Mouse (Mus musculus) limb, embryonic 15.5 days (tissue): ENCODE data around the gene Ptgs1. TPM values are rescaled to one million over a fixed set of nuclear protein-coding genes. Genes with fewer than 3 reads are reported as not detected.

ENCODE experiments used
- ATAC-seq: fragments of 200-750 bp; cut with Nextera tagmentation; 2 replicates; pipeline ENCODE4 v1.8.0; 2017; ENCODE audit warnings: low read depth, moderate TSS enrichment; ENCODE audit not compliant: insufficient number of reproducible peaks, low FRiP score, low TSS enrichment
- H3K27ac ChIP-seq: fragments of 300-500 bp; sonication (generic); 2 replicates; pipeline ENCODE4 v1.5.1; 2015; ENCODE audit warnings: moderate library complexity, mild to moderate bottlenecking, inconsistent platforms
- H3K27me3 ChIP-seq: fragments of 300-500 bp; sonication (generic); 2 replicates; pipeline ENCODE4 v1.6.1; 2015; ENCODE audit warnings: inconsistent platforms
- H3K36me3 ChIP-seq: fragments of 300-500 bp; sonication (generic); 2 replicates; pipeline ENCODE4 v1.6.1; 2015; ENCODE audit warnings: inconsistent platforms
- H3K4me1 ChIP-seq: fragments of 300-500 bp; sonication (generic); 2 replicates; pipeline ENCODE4 v1.6.1; 2015; ENCODE audit warnings: inconsistent platforms
- H3K4me2 ChIP-seq: fragments of 300-500 bp; sonication (generic); 2 replicates; pipeline ENCODE4 v1.6.1; 2015; ENCODE audit warnings: mild to moderate bottlenecking, inconsistent platforms
- H3K4me3 ChIP-seq: fragments of 300-500 bp; sonication (generic); 2 replicates; pipeline ENCODE4 v1.5.1; 2015; ENCODE audit warnings: mild to moderate bottlenecking, inconsistent platforms
- H3K9ac ChIP-seq: fragments of 300-500 bp; sonication (generic); 2 replicates; pipeline ENCODE4 v1.6.1; 2015; ENCODE audit warnings: inconsistent platforms
- H3K9me3 ChIP-seq: fragments of 300-500 bp; sonication (generic); 2 replicates; pipeline ENCODE4 v1.6.1; 2016; ENCODE audit warnings: inconsistent platforms
- WGBS: fragments of 180-500 bp; shearing (Covaris S2); methylation state at CpG from one replicate; pipeline ENCODE4 v1.1.7; 2015; 5-methylcytosine and 5-hydroxymethylcytosine counted together
- polyA plus RNA-seq: library from polyadenylated mRNA; unstranded; fragments of >200 nt; fragmentation: Nextera tagmentation; extraction: Ambion mirVana; gene quantifications from 2 replicates; pipeline ENCODE4 v1.2.1, GENCODE M21; 2015

Ptgs1 gene
- polyA plus RNA-seq, 1 experiment from 2014 or later = 21.8 TPM

- Histone ChIP-seq H3K4me2 (no peak overlapping the region), H3K9me3 (no peaks in the 10 kb centered on the region), H3K4me3 (no peak overlapping the region), H3K36me3 (no peaks in the 10 kb centered on the region), H3K27me3 (peaks cover 8% of the 10 kb centered on the region), H3K4me1 (peaks cover 29% of the 10 kb centered on the region), H3K27ac (0 out of 2 replicates have a peak overlapping the region, but pooled peaks have one; percentile 27), H3K9ac (no peak overlapping the region)
- WGBS = 23% methylated on average over 4 of the region's 4 CpGs
- ATAC-seq = no peak
These were observed 13.2 kb upstream of the Ptgs1 start for GRCm38 (mm10) chr2:36216953-36217573.

GRCm38 (mm10) chr2:36217692-36218233, 12.5 kb upstream of the Ptgs1 start:
- Histone ChIP-seq H3K4me1 (peaks cover 29% of the 10 kb centered on the region), H3K9me3 (no peaks in the 10 kb centered on the region), H3K9ac (no peak overlapping the region), H3K27me3 (peaks cover 3% of the 10 kb centered on the region; the same call in 1 of the 2 replicates), H3K4me3 (no peak overlapping the region), H3K27ac (no peak overlapping the region), H3K36me3 (no peaks in the 10 kb centered on the region), H3K4me2 (no peak overlapping the region)
- ATAC-seq = no peak
- WGBS = 53% methylated on average over 5 of the region's 5 CpGs

- no peaks in the 10 kb centered on the region for H3K27me3 ChIP-seq
- no peak overlapping the region for H3K9ac ChIP-seq
- 84% methylated on average over 8 of the region's 8 CpGs for whole genome bisulfite sequencing
- no peaks in the 10 kb centered on the region for H3K36me3 ChIP-seq
- no peak overlapping the region for H3K27ac ChIP-seq
- H3K9me3 ChIP-seq = no peaks in the 10 kb centered on the region
- peaks cover 25% of the 10 kb centered on the region for H3K4me1 ChIP-seq
- H3K4me3 ChIP-seq = no peak overlapping the region
- no peak for ATAC-seq
- no peak overlapping the region for H3K4me2 ChIP-seq
These were observed 10.1 kb upstream of the Ptgs1 start for GRCm38 (mm10) chr2:36220106-36220505.

- no peaks in the 10 kb centered on the region for H3K27me3 ChIP-seq
- no peak overlapping the region for H3K4me2 ChIP-seq
- no peaks in the 10 kb centered on the region for H3K36me3 ChIP-seq
- 54% methylated on average over 4 of the region's 4 CpGs for WGBS
- H3K9me3 ChIP-seq = no peaks in the 10 kb centered on the region
- no peak overlapping the region for H3K4me3 ChIP-seq
- ATAC-seq = no peak
- no peak overlapping the region for H3K9ac ChIP-seq
- H3K27ac ChIP-seq = peak overlapping the region; percentile 43; the same call in 1 of the 2 replicates
- peaks cover 25% of the 10 kb centered on the region for H3K4me1 ChIP-seq
These were observed 9.3 kb upstream of the Ptgs1 start for GRCm38 (mm10) chr2:36220891-36221290.

GRCm38 (mm10) chr2:36222168-36222848, 7.9 kb upstream of the Ptgs1 start:
- H3K27me3 ChIP-seq = no peaks in the 10 kb centered on the region
- no peak overlapping the region for H3K4me2 ChIP-seq
- no peak overlapping the region for H3K4me3 ChIP-seq
- no peaks in the 10 kb centered on the region for H3K36me3 ChIP-seq
- ATAC-seq = no peak
- no peak overlapping the region for H3K27ac ChIP-seq
- WGBS = 46% methylated on average over 7 of the region's 7 CpGs
- H3K9ac ChIP-seq = no peak overlapping the region
- H3K4me1 ChIP-seq = peaks cover 13% of the 10 kb centered on the region
- H3K9me3 ChIP-seq = no peaks in the 10 kb centered on the region

GRCm38 (mm10) chr2:36223436-36223835, 6.8 kb upstream of the Ptgs1 start:
- H3K27me3 ChIP-seq = 0 out of 2 replicates have a peak, but pooled peaks cover under 1% of the 10 kb centered on the region
- ATAC-seq = no peak
- no peaks in the 10 kb centered on the region for H3K9me3 ChIP-seq
- no peak overlapping the region for H3K4me3 ChIP-seq
- H3K9ac ChIP-seq = no peak overlapping the region
- peaks cover 4% of the 10 kb centered on the region; the same call in 1 of the 2 replicates for H3K4me1 ChIP-seq
- H3K27ac ChIP-seq = no peak overlapping the region
- H3K4me2 ChIP-seq = no peak overlapping the region
- no peaks in the 10 kb centered on the region for H3K36me3 ChIP-seq

- Histone ChIP-seq H3K4me1 (peaks cover 4% of the 10 kb centered on the region; the same call in 1 of the 2 replicates), H3K4me3 (no peak overlapping the region), H3K9ac (no peak overlapping the region), H3K4me2 (no peak overlapping the region), H3K9me3 (no peaks in the 10 kb centered on the region), H3K36me3 (no peaks in the 10 kb centered on the region), H3K27me3 (0 out of 2 replicates have a peak, but pooled peaks cover 5% of the 10 kb centered on the region), H3K27ac (no peak overlapping the region)
- no peak for ATAC-seq
- 81% methylated on average over 7 of the region's 7 CpGs for WGBS
These were observed 6.1 kb upstream of the Ptgs1 start for GRCm38 (mm10) chr2:36224153-36224552.

- Histone ChIP-seq H3K27ac (no peak overlapping the region), H3K9me3 (no peaks in the 10 kb centered on the region), H3K4me1 (peaks cover 4% of the 10 kb centered on the region; the same call in 1 of the 2 replicates), H3K9ac (no peak overlapping the region), H3K4me2 (no peak overlapping the region), H3K36me3 (no peaks in the 10 kb centered on the region), H3K4me3 (no peak overlapping the region), H3K27me3 (0 out of 2 replicates have a peak, but pooled peaks cover 5% of the 10 kb centered on the region)
- no peak for ATAC-seq
- WGBS = 40% methylated on average over 2 of the region's 2 CpGs
These were observed 5.6 kb upstream of the Ptgs1 start for GRCm38 (mm10) chr2:36224599-36224998.

GRCm38 (mm10) chr2:36230967-36231366, 741 bp downstream of the Ptgs1 start:
- Histone ChIP-seq H3K27ac (no peak overlapping the region), H3K36me3 (no peaks in the 10 kb centered on the region), H3K4me2 (peak overlapping the region; percentile 77), H3K27me3 (0 out of 2 replicates have a peak, but pooled peaks cover 5% of the 10 kb centered on the region), H3K4me1 (peaks cover 33% of the 10 kb centered on the region), H3K4me3 (peak overlapping the region; percentile 46), H3K9me3 (no peaks in the 10 kb centered on the region), H3K9ac (0 out of 2 replicates have a peak overlapping the region, but pooled peaks have one; percentile 3)
- no peak for ATAC-seq
- WGBS = 24% methylated on average over 8 of the region's 10 CpGs

GRCm38 (mm10) chr2:36234526-36235368, 4.5 kb downstream of the Ptgs1 start:
- Histone ChIP-seq H3K9ac (no peak overlapping the region), H3K4me2 (no peak overlapping the region), H3K27ac (no peak overlapping the region), H3K4me3 (no peak overlapping the region), H3K9me3 (no peaks in the 10 kb centered on the region), H3K36me3 (no peaks in the 10 kb centered on the region), H3K4me1 (peaks cover 40% of the 10 kb centered on the region), H3K27me3 (no peaks in the 10 kb centered on the region)
- ATAC-seq = no peak
- WGBS = 49% methylated on average over 7 of the region's 7 CpGs

GRCm38 (mm10) chr2:36235917-36236316, 5.7 kb downstream of the Ptgs1 start:
- H3K27me3 ChIP-seq = no peaks in the 10 kb centered on the region
- H3K4me2 ChIP-seq = no peak overlapping the region
- no peak for ATAC-seq
- H3K9me3 ChIP-seq = no peaks in the 10 kb centered on the region
- H3K27ac ChIP-seq = peak overlapping the region; percentile 23; the same call in 1 of the 2 replicates
- no peaks in the 10 kb centered on the region for H3K36me3 ChIP-seq
- 26% methylated on average over 4 of the region's 4 CpGs for WGBS
- H3K9ac ChIP-seq = no peak overlapping the region
- peaks cover 30% of the 10 kb centered on the region for H3K4me1 ChIP-seq
- H3K4me3 ChIP-seq = no peak overlapping the region
